Comparison of ENCODE assay signal across 8 mouse cellular contexts in the genomic region with DNA sequence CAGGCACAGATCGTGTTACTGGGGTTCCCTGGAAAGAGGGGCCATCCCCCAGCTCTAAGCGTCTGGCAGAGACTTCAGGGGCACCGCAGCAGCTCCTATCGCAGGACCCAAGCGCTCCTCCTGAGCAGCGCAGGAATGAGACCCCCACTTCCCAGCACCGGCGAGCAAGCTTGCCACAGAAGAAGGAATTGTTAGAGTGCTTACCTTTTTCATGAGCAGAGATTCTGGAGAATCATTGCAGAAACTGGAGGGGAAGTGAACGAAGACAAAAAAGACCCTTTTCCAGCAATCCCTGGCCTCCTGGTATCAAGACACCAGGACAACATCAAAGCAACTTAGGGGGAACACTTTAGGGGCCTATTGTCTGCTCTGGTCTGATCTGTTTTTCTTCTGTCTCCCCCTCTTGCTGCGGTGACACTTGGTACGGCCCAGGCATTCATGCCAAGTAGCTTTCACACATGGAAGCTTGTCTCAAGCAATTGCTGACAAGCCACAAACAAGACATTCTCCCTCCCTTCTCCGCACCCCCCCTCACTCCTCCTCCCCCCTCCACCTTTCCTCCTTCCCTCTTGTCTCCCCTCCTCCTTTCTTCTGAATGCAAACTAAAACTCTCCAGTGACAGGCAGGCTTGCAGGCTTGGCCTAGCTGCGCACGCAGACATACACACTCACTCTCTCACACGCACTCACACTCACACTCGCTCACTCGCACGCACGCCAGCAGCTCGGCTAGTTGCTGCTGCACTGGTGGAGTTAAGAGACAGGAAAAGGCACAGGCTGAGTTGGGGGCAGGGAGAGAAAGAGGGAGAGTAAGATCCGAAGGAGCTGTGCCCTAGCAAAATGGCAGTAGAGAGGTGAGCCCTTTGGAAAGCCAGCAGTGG. TPM values are rescaled to one million over a fixed set of nuclear protein-coding genes. Genes with fewer than 3 reads are reported as not detected.
DNase-seq lines count a peak whose midpoint lies in the region; ATAC-seq and TF ChIP-seq lines count a peak whose summit lies in the region.

A gene (minus strand): TSS at position 365 of the 880 bp plus-strand sequence.

- ATAC-seq in forebrain, embryonic 11.5 days (replicated peaks; ENCODE audit: low FRiP score) = peak; percentile 88
- peak; percentile 71 for ATAC-seq in heart, embryonic 15.5 days (replicated peaks; ENCODE audit: insufficient number of reproducible peaks, insufficient read depth, low FRiP score, low read depth)
- peak; percentile 57 for ATAC-seq in liver, embryonic 12.5 days
- peak; percentile 85 for ATAC-seq in stomach, embryonic 16.5 days (ENCODE audit: insufficient read depth, low FRiP score)

- peak within 1 kb of the TSS; percentile 75 for H3K9ac ChIP-seq in forebrain, embryonic 11.5 days (ENCODE audit: low read length)
- peak within 1 kb of the TSS; percentile 80 for H3K9ac ChIP-seq in heart, embryonic 15.5 days
- H3K9ac ChIP-seq in liver, embryonic 12.5 days = peak within 1 kb of the TSS; percentile 60
- H3K9ac ChIP-seq in stomach, embryonic 16.5 days (ENCODE audit: low read length) = peak within 1 kb of the TSS; percentile 85

- TF ChIP-seq CTCF in brain, embryonic 14.5 days (IDR thresholded peaks at IDR 0.05; ENCODE audit: borderline replicate concordance, extremely low read depth, insufficient read depth, insufficient read length) = no peak

- no peak; the same call in 1 of the 2 replicates for TF ChIP-seq POLR2A in brain, embryonic 14.5 days (IDR thresholded peaks at IDR 0.05; ENCODE audit: borderline replicate concordance, extremely low read depth, insufficient read depth, insufficient read length, poor library complexity, severe bottlenecking)

- H3K9me3 ChIP-seq in forebrain, embryonic 11.5 days (ENCODE audit: control insufficient read depth, low read length) = no peaks in the 10 kb centered on the region
- no peaks in the 10 kb centered on the region for H3K9me3 ChIP-seq in heart, embryonic 15.5 days (replicated peaks)
- no peaks in the 10 kb centered on the region for H3K9me3 ChIP-seq in liver, embryonic 12.5 days (replicated peaks)
- no peaks in the 10 kb centered on the region for H3K9me3 ChIP-seq in stomach, embryonic 16.5 days (replicated peaks; ENCODE audit: control insufficient read depth, low read length)

- peaks cover 10% of the 10 kb centered on the region; the same call in 1 of the 2 replicates for H3K4me1 ChIP-seq in forebrain, embryonic 11.5 days (replicated peaks; ENCODE audit: control insufficient read depth, insufficient read depth, low read length)
- H3K4me1 ChIP-seq in heart, embryonic 15.5 days (replicated peaks) = peaks cover 33% of the 10 kb centered on the region
- H3K4me1 ChIP-seq in liver, embryonic 12.5 days = peaks cover 4% of the 10 kb centered on the region; the same call in 1 of the 2 replicates
- peaks cover 12% of the 10 kb centered on the region for H3K4me1 ChIP-seq in stomach, embryonic 16.5 days (ENCODE audit: control insufficient read depth, insufficient read depth, low read length)

- peak within 1 kb of the TSS; percentile 52 for H3K4me3 ChIP-seq in forebrain, embryonic 11.5 days (ENCODE audit: low read depth, low read length)
- peak within 1 kb of the TSS; percentile 66 for H3K4me3 ChIP-seq in heart, embryonic 15.5 days
- peak within 1 kb of the TSS; percentile 52 for H3K4me3 ChIP-seq in liver, embryonic 12.5 days
- H3K4me3 ChIP-seq in stomach, embryonic 16.5 days (replicated peaks; ENCODE audit: low read length) = peak within 1 kb of the TSS; percentile 63

- H3K36me3 ChIP-seq in forebrain, embryonic 11.5 days (ENCODE audit: control insufficient read depth, insufficient read depth, low read length) = no peaks in the 10 kb centered on the region
- H3K36me3 ChIP-seq in heart, embryonic 15.5 days = no peaks in the 10 kb centered on the region
- H3K36me3 ChIP-seq in liver, embryonic 12.5 days = no peaks in the 10 kb centered on the region
- H3K36me3 ChIP-seq in stomach, embryonic 16.5 days (ENCODE audit: control insufficient read depth, insufficient read depth, low read length) = no peaks in the 10 kb centered on the region

- H3K4me2 ChIP-seq in forebrain, embryonic 11.5 days (ENCODE audit: low read depth, low read length, severe bottlenecking) = peak within 1 kb of the TSS; percentile 75
- H3K4me2 ChIP-seq in heart, embryonic 15.5 days = peak within 1 kb of the TSS; percentile 81
- H3K4me2 ChIP-seq in liver, embryonic 12.5 days = peak within 1 kb of the TSS; percentile 63
- peak within 1 kb of the TSS; percentile 72 for H3K4me2 ChIP-seq in stomach, embryonic 16.5 days (ENCODE audit: low read depth, low read length)

- peak; percentile 79 for DNase-seq in CD4-positive helper T cell, adult 2 months (ENCODE audit: low read depth, low spot score)
- DNase-seq in brain, embryonic 14.5 days (ENCODE audit: low read depth) = peak; percentile 99
- peak; percentile 93 for DNase-seq in forebrain, embryonic 11.5 days (ENCODE audit: low spot score)
- peak; percentile 90 for DNase-seq in kidney, postnatal 14 days
- DNase-seq in natural killer cell, adult 2 months (ENCODE audit: low spot score in 2 of 2) = peak; percentile 35 to 59

- H3K27me3 ChIP-seq in forebrain, embryonic 11.5 days (ENCODE audit: control insufficient read depth, insufficient read depth, low read length) = no peaks in the 10 kb centered on the region
- H3K27me3 ChIP-seq in heart, embryonic 15.5 days = no peaks in the 10 kb centered on the region
- 0 out of 2 replicates have a peak, but pooled peaks cover 7% of the 10 kb centered on the region for H3K27me3 ChIP-seq in liver, embryonic 12.5 days (replicated peaks)
- H3K27me3 ChIP-seq in stomach, embryonic 16.5 days (ENCODE audit: control insufficient read depth, insufficient read depth, low read length) = no peaks in the 10 kb centered on the region

- peak within 1 kb of the TSS; percentile 98 for H3K27ac ChIP-seq in forebrain, embryonic 11.5 days (ENCODE audit: low read depth, low read length)
- peak within 1 kb of the TSS; percentile 94 for H3K27ac ChIP-seq in heart, embryonic 15.5 days
- H3K27ac ChIP-seq in liver, embryonic 12.5 days = peak within 1 kb of the TSS; percentile 73
- H3K27ac ChIP-seq in stomach, embryonic 16.5 days (ENCODE audit: low read length) = peak within 1 kb of the TSS; percentile 97

- under 1% methylated on average over 21 of the region's 21 CpGs for WGBS in forebrain, embryonic 11.5 days
- WGBS in heart, embryonic 15.5 days = under 1% methylated on average over 21 of the region's 21 CpGs
- WGBS in liver, embryonic 12.5 days (ENCODE audit: insufficient replicate concordance) = 3% methylated on average over 21 of the region's 21 CpGs
- WGBS in stomach, embryonic 16.5 days = under 1% methylated on average over 21 of the region's 21 CpGs

RNA-seq across cellular contexts. Expression of the gene that starts here (rescaled TPM):
- 37.4 and 77.8 TPM in 2 replicates for polyA plus RNA-seq in brain, embryonic 14.5 days (2012; rRNA removed)
- polyA plus RNA-seq in forebrain, embryonic 11.5 days (2014; fragmentation: Nextera tagmentation; extraction: Ambion mirVana) = 81.8 and 82.1 TPM in 2 replicates
- polyA plus RNA-seq in heart, embryonic 15.5 days (2015; fragmentation: Nextera tagmentation; extraction: Ambion mirVana) = 33.0 and 33.5 TPM in 2 replicates
- polyA plus RNA-seq in liver, embryonic 12.5 days (2016; fragmentation: Nextera tagmentation; extraction: Ambion mirVana) = 7.9 and 9.3 TPM in 2 replicates
- 41.9 and 43.2 TPM in 2 replicates for polyA plus RNA-seq in stomach, embryonic 16.5 days (2015; fragmentation: Nextera tagmentation; extraction: Ambion mirVana)

Comparison
In these comparisons a context has a peak if more than half of its experiments do, and no peak if none do; other contexts are left out.
1. Peak in every context shown above with its lines: DNase-seq, ATAC-seq, H3K4me3 ChIP-seq and H3K27ac ChIP-seq.
2. DNase-seq: peak in every context shown above with its lines; median percentile 99 in brain, embryonic 14.5 days; 93 in forebrain, embryonic 11.5 days; 90 in kidney, postnatal 14 days; 79 in CD4-positive helper T cell, adult 2 months; 47 in natural killer cell, adult 2 months.